Mouse (Mus musculus): ENCODE results near the gene Fbxw10. TPM values are rescaled to one million over a fixed set of nuclear protein-coding genes. Genes with fewer than 3 reads are reported as not detected.

Gene Fbxw10
- polyA plus RNA-seq, 1 experiment from 2014 or later, result 0.17 TPM

GRCm38 (mm10) chr11:62914532-62914931 lies 67.7 kb downstream of the Fbxw10 start:
- no peak overlapping the region for H3K4me3 ChIP-seq
- H3K36me3 ChIP-seq, result no peaks in the 10 kb centered on the region
- no peak for ATAC-seq
- H3K4me2 ChIP-seq, result no peak overlapping the region
- H3K9me3 ChIP-seq (replicated peaks), result no peaks in the 10 kb centered on the region
- WGBS (ENCODE audit: insufficient replicate concordance), result 51% methylated on average over 6 of the region's 6 CpGs
- no peaks in the 10 kb centered on the region for H3K4me1 ChIP-seq
- no peak overlapping the region for H3K9ac ChIP-seq
- H3K27ac ChIP-seq, result no peak overlapping the region
- no peaks in the 10 kb centered on the region; the same call in 1 of the 2 replicates for H3K27me3 ChIP-seq (replicated peaks)

GRCm38 (mm10) chr11:62915486-62915885 lies 68.6 kb downstream of the Fbxw10 start:
- no peak for ATAC-seq
- no peak overlapping the region for H3K27ac ChIP-seq
- no peaks in the 10 kb centered on the region for H3K9me3 ChIP-seq (replicated peaks)
- no peak overlapping the region for H3K9ac ChIP-seq
- no peaks in the 10 kb centered on the region for H3K4me1 ChIP-seq
- no peaks in the 10 kb centered on the region; the same call in 1 of the 2 replicates for H3K27me3 ChIP-seq (replicated peaks)
- no peaks in the 10 kb centered on the region for H3K36me3 ChIP-seq
- H3K4me2 ChIP-seq, result no peak overlapping the region
- WGBS (ENCODE audit: insufficient replicate concordance), result 44% methylated on average over 2 of the region's 2 CpGs
- no peak overlapping the region for H3K4me3 ChIP-seq

GRCm38 (mm10) chr11:62916765-62917164 lies 69.9 kb downstream of the Fbxw10 start:
- Histone ChIP-seq H3K9me3 (replicated peaks) (no peaks in the 10 kb centered on the region), H3K27me3 (replicated peaks) (peaks cover 4% of the 10 kb centered on the region; the same call in 1 of the 2 replicates), H3K4me3 (no peak overlapping the region), H3K27ac (no peak overlapping the region), H3K4me1 (no peaks in the 10 kb centered on the region), H3K36me3 (no peaks in the 10 kb centered on the region), H3K4me2 (no peak overlapping the region), H3K9ac (no peak overlapping the region)
- ATAC-seq, result no peak
- WGBS (ENCODE audit: insufficient replicate concordance), result 33% methylated on average over 2 of the region's 2 CpGs

GRCm38 (mm10) chr11:62919946-62920742 lies 73.3 kb downstream of the Fbxw10 start:
- no peaks in the 10 kb centered on the region for H3K4me1 ChIP-seq
- 50% methylated on average over 6 of the region's 6 CpGs for WGBS (ENCODE audit: insufficient replicate concordance)
- H3K9me3 ChIP-seq (replicated peaks), result no peaks in the 10 kb centered on the region
- peaks cover 19% of the 10 kb centered on the region; the same call in 1 of the 2 replicates for H3K27me3 ChIP-seq (replicated peaks)
- H3K4me2 ChIP-seq, result no peak overlapping the region
- no peak overlapping the region for H3K9ac ChIP-seq
- H3K36me3 ChIP-seq, result no peaks in the 10 kb centered on the region
- no peak overlapping the region for H3K4me3 ChIP-seq
- no peak for ATAC-seq
- H3K27ac ChIP-seq, result no peak overlapping the region

- H3K4me2 ChIP-seq, result peak overlapping the region; percentile 50
- no peak overlapping the region for H3K27ac ChIP-seq
- H3K36me3 ChIP-seq, result no peaks in the 10 kb centered on the region
- H3K4me1 ChIP-seq, result no peaks in the 10 kb centered on the region
- ATAC-seq, result no peak
- peaks cover 19% of the 10 kb centered on the region; the same call in 1 of the 2 replicates for H3K27me3 ChIP-seq (replicated peaks)
- H3K9me3 ChIP-seq (replicated peaks), result no peaks in the 10 kb centered on the region
- no peak overlapping the region for H3K9ac ChIP-seq
- 28% methylated on average over 6 of the region's 6 CpGs for WGBS (ENCODE audit: insufficient replicate concordance)
- H3K4me3 ChIP-seq, result no peak overlapping the region; the same call in 1 of the 2 replicates
Measured at GRCm38 (mm10) chr11:62920743-62921050, 73.8 kb downstream of the Fbxw10 start.

GRCm38 (mm10) chr11:62921052-62921977 lies 74.4 kb downstream of the Fbxw10 start:
- H3K4me1 ChIP-seq, result no peaks in the 10 kb centered on the region
- peak overlapping the region; percentile 58; the same call in 1 of the 2 replicates for H3K27ac ChIP-seq
- H3K27me3 ChIP-seq (replicated peaks), result peaks cover 19% of the 10 kb centered on the region; the same call in 1 of the 2 replicates
- H3K36me3 ChIP-seq, result no peaks in the 10 kb centered on the region
- H3K9me3 ChIP-seq (replicated peaks), result no peaks in the 10 kb centered on the region
- peak overlapping the region; percentile 50 for H3K4me2 ChIP-seq
- ATAC-seq, result peak; percentile 59
- WGBS (ENCODE audit: insufficient replicate concordance), result 21% methylated on average over 25 of the region's 25 CpGs
- H3K9ac ChIP-seq, result no peak overlapping the region
- H3K4me3 ChIP-seq, result peak overlapping the region; percentile 18; the same call in 1 of the 2 replicates

GRCm38 (mm10) chr11:62924091-62924761 lies 77.4 kb downstream of the Fbxw10 start:
- H3K27ac ChIP-seq, result no peak overlapping the region
- H3K4me2 ChIP-seq, result no peak overlapping the region
- no peaks in the 10 kb centered on the region for H3K36me3 ChIP-seq
- H3K9me3 ChIP-seq (replicated peaks), result no peaks in the 10 kb centered on the region
- no peak for ATAC-seq
- no peak overlapping the region for H3K9ac ChIP-seq
- H3K4me1 ChIP-seq, result peaks cover under 1% of the 10 kb centered on the region; the same call in 1 of the 2 replicates
- H3K4me3 ChIP-seq, result no peak overlapping the region
- H3K27me3 ChIP-seq (replicated peaks), result peaks cover 19% of the 10 kb centered on the region; the same call in 1 of the 2 replicates
- WGBS (ENCODE audit: insufficient replicate concordance), result 34% methylated on average over 6 of the region's 6 CpGs

Other genes with a start within 250 kb of the Fbxw10 start
- gene Lrrc75a, start 198.5 kb upstream of the Fbxw10 start, polyA plus RNA-seq (2016; fragmentation: Nextera tagmentation; extraction: Ambion mirVana), result 3.4 and 3.7 TPM in 2 replicates
- 15.0 and 17.0 TPM in 2 replicates for gene Mmgt2, start 198.4 kb upstream of the Fbxw10 start, polyA plus RNA-seq (2016; fragmentation: Nextera tagmentation; extraction: Ambion mirVana)
- gene Zfp287, start 115.2 kb upstream of the Fbxw10 start, polyA plus RNA-seq (2016; fragmentation: Nextera tagmentation; extraction: Ambion mirVana), result 1.2 and 1.6 TPM in 2 replicates
- gene Gm10428, start 94.0 kb upstream of the Fbxw10 start, polyA plus RNA-seq (2016; fragmentation: Nextera tagmentation; extraction: Ambion mirVana), result not detected in 2 replicates
- 2.8 and 3.0 TPM in 2 replicates for gene Zfp286, start 57.6 kb upstream of the Fbxw10 start, polyA plus RNA-seq (2016; fragmentation: Nextera tagmentation; extraction: Ambion mirVana)
- 1.5 and 1.8 TPM in 2 replicates for gene Trim16, start 26.8 kb upstream of the Fbxw10 start, polyA plus RNA-seq (2016; fragmentation: Nextera tagmentation; extraction: Ambion mirVana)
- 32.2 and 35.0 TPM in 2 replicates for gene Tvp23b, start 32.4 kb downstream of the Fbxw10 start, polyA plus RNA-seq (2016; fragmentation: Nextera tagmentation; extraction: Ambion mirVana)
- gene Cdrt4, start 104.1 kb downstream of the Fbxw10 start, polyA plus RNA-seq (2016; fragmentation: Nextera tagmentation; extraction: Ambion mirVana), result not detected in 2 replicates
- 0.07 TPM in 1 of 2 replicates, not detected in the other for gene Tekt3, start 214.6 kb downstream of the Fbxw10 start, polyA plus RNA-seq (2016; fragmentation: Nextera tagmentation; extraction: Ambion mirVana)